20 mouse cellular contexts compared by ENCODE assay signal in the genomic region with DNA sequence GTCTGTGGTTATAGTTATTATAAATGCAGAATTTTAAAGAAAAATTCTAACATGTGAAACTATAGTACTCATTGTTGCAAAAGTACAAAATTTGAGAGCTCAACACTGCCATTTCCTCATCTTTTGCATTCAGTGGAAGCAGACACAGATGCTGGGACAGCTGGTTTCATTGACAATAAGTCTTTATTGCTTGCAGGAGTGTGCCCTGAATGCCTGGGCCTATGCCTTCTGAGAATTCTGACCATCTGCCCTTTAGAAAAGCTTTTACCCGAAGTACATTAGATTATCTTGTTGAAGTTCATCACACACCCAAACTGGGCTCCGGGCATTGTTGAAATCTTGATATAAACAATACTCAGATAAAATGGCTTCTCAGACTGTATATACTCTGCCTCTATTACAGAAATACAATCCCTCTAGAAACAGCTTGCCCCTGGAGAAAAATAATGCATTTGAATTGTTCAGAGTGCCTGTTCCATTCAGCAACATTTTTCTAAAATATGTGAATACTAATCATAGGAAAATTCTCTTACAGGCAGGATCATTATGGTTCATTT.
DNase-seq lines count a peak whose midpoint lies in the region; ATAC-seq and TF ChIP-seq lines count a peak whose summit lies in the region.
"Had no signal": no experiment of that assay in that cellular context is flagged by ENCODE, and none has a peak within 500 bp of the region (broad histone marks: within the 10 kb centered on the region; RNA-seq: fewer than 3 reads in every experiment).

No protein-coding gene starts in this region.

- peak; percentile 69 for ATAC-seq in hindbrain, embryonic 11.5 days (ENCODE audit: low FRiP score)
- ATAC-seq in midbrain, embryonic 14.5 days (ENCODE audit: low FRiP score, low TSS enrichment) = no peak; the same call in 1 of the 2 replicates
- no peak for ATAC-seq in monocyte, adult 5-6 weeks (replicated peaks; ENCODE audit: insufficient number of reproducible peaks, low FRiP score, low TSS enrichment, poor library complexity, severe bottlenecking)
- no peak for ATAC-seq in heart, embryonic 12.5 days (ENCODE audit: insufficient number of reproducible peaks, low FRiP score)
- ATAC-seq: liver, postnatal 0 days had no signal

- TF ChIP-seq POLR2A in brain, embryonic 14.5 days (IDR thresholded peaks at IDR 0.05; ENCODE audit: borderline replicate concordance, extremely low read depth, insufficient read depth, insufficient read length, poor library complexity, severe bottlenecking) = no peak

- 57% methylated on average over 2 of the region's 2 CpGs for WGBS in hindbrain, embryonic 11.5 days
- WGBS in hindbrain, embryonic 10.5 days = 64% methylated on average over 2 of the region's 2 CpGs
- WGBS in midbrain, embryonic 14.5 days = 54% methylated on average over 2 of the region's 2 CpGs
- WGBS in heart, embryonic 12.5 days = 59% methylated on average over 2 of the region's 2 CpGs

- H3K27ac ChIP-seq in hindbrain, embryonic 11.5 days (ENCODE audit: low read depth, low read length) = no peak overlapping the region
- H3K27ac ChIP-seq in hindbrain, embryonic 10.5 days = no peak overlapping the region
- H3K27ac ChIP-seq in midbrain, embryonic 14.5 days (replicated peaks; ENCODE audit: low read depth, low read length) = no peak overlapping the region
- no peak overlapping the region for H3K27ac ChIP-seq in heart, embryonic 12.5 days (ENCODE audit: poor library complexity, severe bottlenecking)
- H3K27ac ChIP-seq: heart, embryonic 13.5 days; hindbrain, embryonic 15.5 days; limb, embryonic 15.5 days; macrophage had no signal

- no peak for TF ChIP-seq CTCF in brain, embryonic 14.5 days (IDR thresholded peaks at IDR 0.05; ENCODE audit: borderline replicate concordance, extremely low read depth, insufficient read depth, insufficient read length)

- no peak overlapping the region for H3K4me2 ChIP-seq in hindbrain, embryonic 11.5 days (replicated peaks; ENCODE audit: low read depth, low read length)
- no peak overlapping the region for H3K4me2 ChIP-seq in midbrain, embryonic 14.5 days (ENCODE audit: low read length)
- no peak overlapping the region for H3K4me2 ChIP-seq in heart, embryonic 12.5 days
- H3K4me2 ChIP-seq: heart, embryonic 13.5 days; hindbrain, embryonic 15.5 days; limb, embryonic 15.5 days had no signal

- DNase-seq in hindbrain, embryonic 11.5 days (ENCODE audit: low spot score) = peak; percentile 9
- DNase-seq in hindbrain, embryonic 10.5 days (ENCODE audit: low spot score) = no peak
- peak; percentile 51 for DNase-seq in brain, embryonic 14.5 days (ENCODE audit: low read depth)
- DNase-seq in layer of hippocampus, adult 11-12 months (ENCODE audit: low spot score) = peak; percentile 6
- DNase-seq in midbrain, embryonic 14.5 days = peak; percentile 27
- no peak for DNase-seq in spleen, postnatal 10 days (ENCODE audit: low spot score in 2 of 2)
- DNase-seq: B cell, adult 2 months; cerebellum, adult 18-20 months; kidney, adult 18-20 months; kidney, postnatal 25 days; liver, postnatal 0 days; thymus, postnatal 14 days had no signal

- no peak overlapping the region for H3K4me3 ChIP-seq in hindbrain, embryonic 11.5 days (ENCODE audit: low read depth, low read length)
- no peak overlapping the region for H3K4me3 ChIP-seq in hindbrain, embryonic 10.5 days
- H3K4me3 ChIP-seq in midbrain, embryonic 14.5 days (replicated peaks; ENCODE audit: low read depth, low read length) = no peak overlapping the region
- no peak overlapping the region for H3K4me3 ChIP-seq in heart, embryonic 12.5 days
- H3K4me3 ChIP-seq: erythroblast, embryonic 14.5 days; heart, embryonic 13.5 days; hindbrain, embryonic 15.5 days; limb, embryonic 15.5 days; myocyte had no signal

- H3K9me3 ChIP-seq in hindbrain, embryonic 11.5 days (ENCODE audit: control insufficient read depth, low read length) = no peaks in the 10 kb centered on the region
- no peaks in the 10 kb centered on the region for H3K9me3 ChIP-seq in hindbrain, embryonic 10.5 days
- no peaks in the 10 kb centered on the region for H3K9me3 ChIP-seq in midbrain, embryonic 14.5 days (ENCODE audit: control insufficient read depth, low read length)
- H3K9me3 ChIP-seq in heart, embryonic 12.5 days (replicated peaks) = no peaks in the 10 kb centered on the region
- H3K9me3 ChIP-seq: heart, embryonic 13.5 days; hindbrain, embryonic 15.5 days; limb, embryonic 15.5 days had no signal

- H3K9ac ChIP-seq in hindbrain, embryonic 11.5 days (ENCODE audit: low read depth, low read length) = no peak overlapping the region
- no peak overlapping the region for H3K9ac ChIP-seq in midbrain, embryonic 14.5 days (replicated peaks; ENCODE audit: low read length)
- no peak overlapping the region for H3K9ac ChIP-seq in heart, embryonic 12.5 days
- H3K9ac ChIP-seq: heart, embryonic 13.5 days; hindbrain, embryonic 15.5 days; limb, embryonic 15.5 days; liver, postnatal 0 days had no signal

- H3K27me3 ChIP-seq in hindbrain, embryonic 11.5 days (ENCODE audit: control insufficient read depth, insufficient read depth, low read length) = no peaks in the 10 kb centered on the region
- no peaks in the 10 kb centered on the region for H3K27me3 ChIP-seq in hindbrain, embryonic 10.5 days (ENCODE audit: insufficient read depth, poor library complexity, severe bottlenecking)
- no peaks in the 10 kb centered on the region for H3K27me3 ChIP-seq in midbrain, embryonic 14.5 days (ENCODE audit: control insufficient read depth, insufficient read depth, low read length)
- H3K27me3 ChIP-seq in heart, embryonic 12.5 days (replicated peaks) = no peaks in the 10 kb centered on the region
- H3K27me3 ChIP-seq: heart, embryonic 13.5 days; hindbrain, embryonic 15.5 days; limb, embryonic 15.5 days had no signal

- H3K36me3 ChIP-seq in hindbrain, embryonic 11.5 days (ENCODE audit: control insufficient read depth, insufficient read depth, low read length) = no peaks in the 10 kb centered on the region
- H3K36me3 ChIP-seq in hindbrain, embryonic 10.5 days = no peaks in the 10 kb centered on the region
- no peaks in the 10 kb centered on the region for H3K36me3 ChIP-seq in midbrain, embryonic 14.5 days (ENCODE audit: control insufficient read depth, insufficient read depth, low read length)
- H3K36me3 ChIP-seq in heart, embryonic 12.5 days = no peaks in the 10 kb centered on the region
- H3K36me3 ChIP-seq: heart, embryonic 13.5 days; hindbrain, embryonic 15.5 days; limb, embryonic 15.5 days had no signal

- H3K4me1 ChIP-seq in hindbrain, embryonic 11.5 days (replicated peaks; ENCODE audit: control insufficient read depth, insufficient read depth, low read length) = no peaks in the 10 kb centered on the region
- no peaks in the 10 kb centered on the region for H3K4me1 ChIP-seq in hindbrain, embryonic 10.5 days (replicated peaks)
- H3K4me1 ChIP-seq in midbrain, embryonic 14.5 days (ENCODE audit: control insufficient read depth, insufficient read depth, low read length) = no peaks in the 10 kb centered on the region
- no peaks in the 10 kb centered on the region for H3K4me1 ChIP-seq in heart, embryonic 12.5 days (replicated peaks)
- H3K4me1 ChIP-seq: heart, embryonic 13.5 days; hindbrain, embryonic 15.5 days; limb, embryonic 15.5 days had no signal

Comparison
In these comparisons a context has a peak if more than half of its experiments do, and no peak if none do; other contexts are left out.
1. DNase-seq: peak in hindbrain, embryonic 11.5 days (single experiment), brain, embryonic 14.5 days (single experiment), layer of hippocampus, adult 11-12 months (single experiment) and midbrain, embryonic 14.5 days (single experiment); none in hindbrain, embryonic 10.5 days (single experiment) and spleen, postnatal 10 days (0 of 2).